Mouse (Mus musculus): Measurements from ENCODE around the gene Gm14085.
"Not testable (repeated sequence)": the region's sequence is repeated elsewhere in the genome, so short reads cannot be mapped to it uniquely, and the experiment has no call there.

Gm14085 gene

DNA sequence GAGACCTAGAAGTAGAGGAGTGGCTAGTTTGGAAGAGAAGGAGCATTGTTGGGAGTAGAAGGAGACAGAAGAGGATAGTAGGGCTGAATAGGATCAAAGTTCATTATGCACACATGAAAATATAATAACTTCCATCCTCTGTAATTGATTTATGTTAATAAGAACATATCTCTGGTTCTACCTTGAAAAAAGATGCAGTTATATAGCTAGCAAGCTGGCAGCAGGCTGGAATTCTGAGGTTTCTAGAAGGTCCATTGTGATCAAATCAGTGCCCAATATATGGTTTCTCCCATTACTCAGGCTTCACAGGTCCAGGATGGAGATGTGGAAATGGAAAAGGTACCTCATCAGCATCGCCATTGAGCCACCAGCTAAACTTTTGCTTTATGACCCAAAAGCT, at the start of gene Gm14085:
TSS of gene Gm14085 (plus strand) at position 301 of the 400 bp plus-strand sequence.
- no peak for DNase-seq

DNA sequence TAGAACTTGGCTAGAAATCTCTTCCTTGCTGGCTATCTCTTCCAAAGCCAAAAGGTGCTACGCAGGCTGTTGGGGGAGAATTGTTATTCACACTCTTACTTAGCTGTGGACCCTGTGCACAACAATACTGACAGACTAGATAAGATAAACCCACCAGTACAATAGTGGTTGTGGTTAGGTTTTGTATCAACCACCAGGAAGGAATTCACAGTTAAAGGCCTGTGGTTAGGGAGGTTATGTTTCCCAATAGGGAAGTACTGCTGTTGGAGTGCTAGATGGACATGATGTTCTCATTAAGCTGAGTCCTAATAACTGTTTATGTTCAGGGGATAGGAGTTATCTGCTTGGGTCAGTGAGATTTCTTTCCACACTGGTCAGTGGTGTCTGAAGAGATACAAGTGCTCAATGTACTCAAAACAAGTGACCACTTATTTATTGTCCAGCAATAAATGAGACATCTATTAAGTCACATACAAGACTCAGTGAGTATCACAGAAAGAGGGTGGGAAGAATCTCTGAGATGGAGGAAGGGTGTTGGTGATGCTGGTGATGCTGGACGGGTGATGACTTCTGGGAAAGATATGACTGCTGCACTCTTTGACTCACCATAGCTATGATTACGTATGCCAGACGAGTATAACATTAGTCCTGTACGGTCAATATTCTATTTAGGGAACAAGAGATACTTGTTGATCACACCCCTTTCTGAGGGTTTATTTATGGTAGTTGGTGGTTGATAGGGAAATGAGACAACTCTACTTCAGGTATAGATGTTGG, 45.8 kb upstream of the Gm14085 start:
- not testable (repeated sequence) for DNase-seq

DNA sequence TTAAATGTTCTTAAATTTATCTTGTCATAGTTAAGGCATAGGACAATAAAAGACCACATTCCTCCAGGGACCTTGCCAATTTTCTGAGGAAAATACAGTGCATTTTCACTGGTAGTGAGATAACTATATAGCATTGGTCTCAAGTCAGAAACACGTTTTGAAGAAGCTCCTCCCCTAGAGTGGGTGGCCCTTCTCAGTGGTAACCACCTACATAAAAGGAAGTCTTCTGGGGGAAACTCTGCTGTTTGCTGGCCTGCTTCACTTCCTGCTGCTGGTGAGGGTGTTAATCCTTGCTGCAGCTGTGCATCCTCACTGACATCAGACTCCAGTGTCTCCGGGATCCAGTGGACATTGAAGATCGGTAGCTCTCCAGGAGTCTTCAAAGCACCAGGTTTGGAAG, 44.2 kb upstream of the Gm14085 start:
- not testable (repeated sequence) for DNase-seq

DNA sequence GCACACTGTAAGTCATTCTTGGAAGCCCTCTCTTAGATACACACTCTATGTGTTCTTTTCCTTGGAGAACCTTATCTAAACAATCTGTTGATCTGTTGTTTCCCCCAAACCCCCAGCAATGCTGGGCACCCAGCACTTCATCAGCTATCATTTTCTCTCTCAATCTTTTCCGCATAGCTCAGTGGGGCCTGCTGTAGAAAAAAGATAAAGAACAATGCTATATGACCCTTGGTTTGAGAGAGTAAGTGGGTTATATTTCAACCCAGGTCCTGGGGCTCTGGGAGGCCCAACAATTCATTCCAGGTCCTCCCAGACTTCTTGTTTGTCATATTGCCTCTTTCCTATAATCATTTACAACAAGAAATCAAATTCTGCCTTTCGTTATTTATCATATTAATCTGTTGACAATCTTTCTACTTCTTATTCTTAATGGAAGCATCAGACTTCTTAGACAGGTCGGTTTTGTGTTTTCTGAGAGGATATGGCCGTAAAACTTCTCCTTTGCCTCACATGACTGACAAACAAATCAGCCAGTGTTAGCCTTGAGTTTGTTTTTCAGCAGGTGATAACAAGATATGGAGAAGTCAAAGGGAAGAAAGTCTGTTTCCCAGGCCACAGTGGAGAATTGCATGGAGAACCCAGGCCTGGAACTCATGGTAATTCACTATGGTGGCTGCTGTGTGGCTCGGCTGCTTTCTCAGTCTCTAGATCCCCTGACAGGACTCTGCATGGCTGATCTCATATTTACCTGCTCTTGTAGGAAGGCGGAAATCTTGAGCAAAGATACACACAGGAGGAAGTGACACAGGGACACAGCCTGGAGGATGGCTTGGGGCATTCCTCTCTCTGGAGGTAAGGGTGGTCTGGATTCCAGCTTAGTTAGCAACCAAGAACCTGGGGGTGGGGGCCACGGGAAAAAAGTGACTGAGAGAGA, 43.5 kb upstream of the Gm14085 start:
- DNase-seq, result no peak

DNA sequence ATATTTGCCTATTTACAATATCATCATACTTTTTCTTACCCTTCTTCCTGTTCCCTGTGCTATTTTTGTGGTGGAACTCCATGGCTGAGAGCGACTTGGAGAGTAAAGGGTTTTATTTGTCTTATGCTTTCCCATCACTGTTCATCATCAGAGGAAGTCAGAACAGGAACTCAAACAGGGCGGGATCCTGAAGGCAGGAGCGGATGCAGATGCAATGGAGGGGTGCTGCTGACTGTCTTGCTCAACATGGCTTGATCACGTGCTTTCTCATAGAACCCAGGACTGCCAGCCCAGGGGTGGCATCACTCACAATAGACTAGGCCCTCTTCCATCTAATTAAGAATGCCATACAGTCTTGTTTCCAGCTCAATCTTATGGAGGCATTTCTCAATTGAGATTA, 34.4 kb upstream of the Gm14085 start:
- DNase-seq, result no peak

DNA sequence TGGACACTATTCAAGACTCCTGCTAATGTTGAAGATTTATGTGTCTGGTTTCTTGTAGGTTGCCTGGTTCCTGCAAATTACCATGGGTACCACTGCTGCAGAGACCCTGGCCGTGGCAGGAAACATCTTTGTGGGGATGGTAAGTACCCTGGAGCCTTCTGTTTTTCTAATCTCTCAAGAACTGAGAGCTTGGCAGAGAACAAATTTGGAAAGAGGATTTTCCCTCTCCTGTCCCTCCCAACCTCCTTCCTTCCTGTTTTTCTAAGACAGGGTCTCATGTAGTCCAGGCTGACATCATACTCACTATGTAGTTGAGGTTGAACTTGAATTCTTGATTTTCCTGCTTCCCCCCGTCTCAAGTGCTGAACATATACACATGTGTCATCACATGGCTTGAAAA, 32.3 kb upstream of the Gm14085 start:
- DNase-seq, result no peak

DNA sequence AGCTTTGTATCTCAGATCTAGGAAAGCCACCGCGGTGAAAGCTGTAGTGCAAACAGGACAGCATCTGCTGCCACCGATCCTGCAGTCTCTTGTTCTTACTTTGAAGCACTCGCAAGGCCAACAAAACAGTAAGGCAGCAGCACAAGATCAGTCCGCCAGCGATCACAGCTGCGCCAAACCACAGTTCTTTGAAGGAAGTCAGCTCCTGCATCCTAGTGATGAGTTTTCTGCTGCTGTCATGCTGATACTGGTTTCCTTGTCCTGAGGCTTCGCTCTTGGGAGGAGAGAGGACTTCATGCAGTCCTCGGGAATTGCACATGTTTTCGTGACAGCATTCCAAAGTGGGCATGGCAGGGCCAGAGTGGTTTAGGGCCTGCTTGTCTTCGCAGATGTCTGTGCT, 17.8 kb upstream of the Gm14085 start:
- DNase-seq, result peak in 1 of 2 experiments; percentile 13

DNA sequence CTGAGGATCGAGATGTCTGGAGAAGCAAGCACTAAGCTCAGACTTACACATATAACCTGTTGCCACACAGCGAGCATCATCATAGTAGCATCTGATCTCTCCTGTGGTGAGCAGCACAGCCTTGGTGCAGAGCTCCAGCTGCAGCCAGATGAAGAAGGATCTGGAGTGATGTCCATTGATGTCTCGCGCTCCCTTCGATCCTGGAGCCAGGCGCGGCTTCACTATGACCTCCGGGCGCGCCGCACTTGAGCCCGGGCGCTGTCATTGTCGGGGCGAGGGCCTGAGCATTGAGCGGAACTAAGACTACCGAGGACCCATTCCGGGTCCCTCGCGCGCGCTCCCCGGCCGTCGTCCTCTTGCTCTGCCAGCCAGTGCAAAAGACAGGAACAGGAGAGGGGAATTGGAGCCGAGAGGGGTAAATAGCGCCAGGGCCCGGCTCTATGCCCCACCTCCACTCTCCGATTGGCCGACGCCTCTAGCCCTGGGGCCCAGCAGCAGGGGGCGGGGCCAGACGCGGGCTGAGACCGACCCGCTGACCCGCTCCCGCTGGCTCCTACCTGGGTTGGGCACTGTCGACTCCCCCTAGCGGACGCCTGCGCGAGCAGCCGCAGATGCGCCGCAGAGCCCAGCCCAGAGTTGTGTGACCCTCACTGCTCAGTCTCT, 17.3 kb upstream of the Gm14085 start:
- DNase-seq, result peak; percentile 95 to 97

DNA sequence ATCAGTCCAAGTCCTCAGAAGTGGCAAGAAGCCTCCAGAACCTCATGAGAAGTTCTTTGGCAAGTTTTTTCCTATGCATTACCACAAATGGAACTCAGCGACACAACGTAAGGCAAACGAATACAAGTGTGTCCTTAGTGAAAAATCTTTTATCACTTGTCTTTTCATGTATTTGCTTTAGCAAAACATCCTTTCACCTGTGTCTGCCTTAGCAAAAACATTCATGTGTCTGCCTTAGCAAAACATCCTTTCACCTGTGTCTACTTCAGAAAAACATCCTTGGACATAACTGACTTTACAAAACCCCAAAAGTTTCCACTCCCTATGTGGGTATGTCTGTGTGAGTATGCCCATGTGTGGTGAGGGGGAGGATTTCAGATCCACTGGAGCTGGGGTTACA, 15.5 kb upstream of the Gm14085 start:
- no peak for DNase-seq

DNA sequence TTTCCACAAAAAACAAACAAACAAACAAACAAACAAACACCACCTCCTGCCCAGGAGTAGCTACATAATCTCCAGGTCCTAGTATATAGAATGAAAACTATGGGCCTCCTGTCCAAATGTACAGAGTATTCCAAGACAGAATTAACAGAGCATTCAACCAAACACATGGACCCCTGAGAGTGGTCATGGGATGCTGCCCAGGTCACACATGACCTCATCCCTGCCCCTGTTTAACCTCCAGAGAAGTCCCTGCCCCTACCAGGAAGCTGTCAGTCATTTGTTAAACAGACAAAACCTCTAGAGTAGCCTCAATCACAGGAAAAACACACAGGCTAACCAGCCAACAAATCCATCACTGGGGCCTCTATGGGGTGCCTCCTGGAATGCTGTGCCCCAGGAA, 8.2 kb upstream of the Gm14085 start:
- no peak for DNase-seq

DNA sequence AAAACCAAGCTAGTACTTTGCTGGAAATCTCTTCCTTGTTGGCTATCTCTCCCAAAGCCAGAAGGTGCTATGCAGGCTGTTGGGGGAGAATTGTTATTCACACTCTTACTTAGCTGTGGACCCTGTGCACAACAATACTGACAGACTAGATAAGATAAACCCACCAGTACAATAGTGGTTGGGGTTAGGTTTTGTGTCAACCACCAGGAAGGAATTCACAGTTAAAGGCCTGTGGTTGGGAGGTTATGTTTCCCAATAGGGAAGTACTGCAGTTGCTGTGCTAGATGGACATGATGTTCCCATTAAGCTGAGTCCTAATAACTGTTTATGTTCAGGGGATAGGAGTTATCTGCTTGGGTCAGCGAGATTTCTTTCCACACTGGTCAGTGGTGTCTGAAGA, 954 bp upstream of the Gm14085 start:
- DNase-seq, result not testable (repeated sequence)

DNA sequence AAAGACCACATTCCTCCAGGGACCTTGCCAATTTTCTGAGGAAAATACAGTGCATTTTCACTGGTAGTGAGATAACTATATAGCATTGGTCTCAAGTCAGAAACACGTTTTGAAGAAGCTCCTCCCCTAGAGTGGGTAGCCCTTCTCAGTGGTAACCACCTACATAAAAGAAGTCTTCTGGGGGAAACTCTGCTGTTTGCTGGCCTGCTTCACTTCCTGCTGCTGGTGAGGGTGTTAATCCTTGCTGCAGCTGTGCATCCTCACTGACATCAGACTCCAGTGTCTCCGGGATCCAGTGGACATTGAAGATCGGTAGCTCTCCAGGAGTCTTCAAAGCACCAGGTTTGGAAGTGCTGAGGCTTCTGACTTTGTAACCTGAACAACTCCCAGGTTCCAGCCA, 913 bp downstream of the Gm14085 start:
- not testable (repeated sequence) for DNase-seq

DNA sequence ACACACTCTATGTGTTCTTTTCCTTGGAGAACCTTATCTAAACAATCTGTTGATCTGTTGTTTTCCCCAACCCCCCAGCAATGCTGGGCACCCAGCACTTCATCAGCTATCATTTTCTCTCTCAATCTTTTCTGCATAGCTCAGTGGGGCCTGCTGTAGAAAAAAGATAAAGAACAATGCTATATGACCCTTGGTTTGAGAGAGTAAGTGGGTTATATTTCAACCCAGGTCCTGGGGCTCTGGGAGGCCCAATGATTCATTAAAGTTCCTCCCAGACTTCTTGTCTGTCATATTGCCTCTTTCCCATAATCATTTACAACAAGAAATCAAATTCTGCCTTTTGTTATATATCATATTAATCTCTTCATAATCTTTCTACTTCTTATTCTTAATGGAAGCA, 1.4 kb downstream of the Gm14085 start:
- not testable (repeated sequence) for DNase-seq

DNA sequence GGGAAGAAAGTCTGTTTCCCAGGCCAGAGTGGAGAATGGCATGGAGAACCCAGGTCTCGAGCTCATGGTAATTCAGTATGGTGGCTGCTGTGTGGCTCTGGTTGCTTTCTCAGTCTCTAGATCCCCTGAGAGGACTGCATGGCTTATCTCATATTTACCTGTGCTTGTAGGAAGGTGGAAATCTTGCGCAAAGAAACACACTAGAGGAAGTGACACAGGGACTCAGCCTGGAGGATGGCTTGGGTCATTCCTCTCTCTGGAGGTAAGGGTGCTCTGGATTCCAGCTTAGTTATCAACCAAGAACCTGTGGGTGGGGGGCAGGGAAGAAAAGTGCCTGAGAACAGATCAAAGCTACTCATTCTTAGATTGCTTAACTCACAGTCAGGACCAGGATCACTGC, 1.9 kb downstream of the Gm14085 start:
- DNase-seq, result no peak

DNA sequence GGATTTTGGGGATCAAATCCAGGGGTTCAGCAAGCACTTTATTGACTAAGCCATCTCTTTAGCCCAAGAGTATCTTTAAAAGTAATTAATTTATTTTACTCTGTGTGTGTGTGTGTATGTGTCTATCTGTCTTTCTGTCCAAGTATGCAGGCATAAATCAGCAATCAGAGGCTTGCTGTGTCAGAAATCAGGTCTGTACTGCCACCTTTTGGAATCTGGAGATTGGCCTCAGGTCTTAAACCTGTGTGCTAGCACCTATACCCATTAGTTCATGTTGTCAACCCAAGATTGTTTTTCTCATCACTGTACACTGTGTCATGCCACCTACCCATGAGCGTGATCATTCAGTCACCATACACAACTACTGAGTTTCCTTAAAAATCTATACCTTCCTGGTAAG, 45.0 kb downstream of the Gm14085 start:
- not testable (repeated sequence) for DNase-seq

DNA sequence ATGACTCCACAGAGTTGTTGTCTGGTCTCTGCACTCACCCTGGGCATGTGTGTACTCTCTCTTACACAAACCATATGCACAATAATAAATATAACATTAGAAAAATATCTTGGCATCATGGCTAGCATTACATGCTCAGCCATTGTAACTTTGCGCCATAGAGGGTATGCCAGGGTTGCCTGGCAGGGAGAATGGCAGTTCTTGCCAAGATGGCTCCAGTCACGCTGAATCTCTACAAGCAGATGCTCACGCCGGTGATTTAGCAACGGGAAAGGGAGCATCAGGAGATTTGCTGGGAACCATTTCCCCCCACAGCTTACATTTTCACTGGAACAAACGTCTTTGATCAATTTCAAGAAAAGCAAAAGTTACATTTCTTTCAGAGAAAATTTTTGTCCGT, 46.5 kb downstream of the Gm14085 start:
- peak; percentile 84 to 87 for DNase-seq

DNA sequence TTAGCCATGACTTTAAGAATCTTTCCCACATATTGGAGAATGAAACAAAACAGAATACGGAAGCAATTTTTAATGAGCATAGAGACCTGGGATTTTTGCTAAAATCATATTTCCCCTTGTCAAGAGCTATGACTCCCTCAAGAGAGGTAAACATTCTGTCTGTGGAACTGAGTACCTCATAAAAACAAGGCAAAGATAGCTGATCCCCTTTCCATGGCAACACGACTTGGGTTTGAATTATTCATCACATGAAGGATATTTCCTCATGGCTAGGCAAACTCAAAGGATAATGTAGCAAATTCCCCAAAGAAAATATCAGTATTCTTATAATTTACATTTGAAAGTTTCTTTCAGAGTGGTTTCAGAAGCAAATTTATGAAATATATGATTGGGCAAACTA, 47.0 kb downstream of the Gm14085 start:
- DNase-seq, result peak in 1 of 2 experiments; percentile 11

DNA sequence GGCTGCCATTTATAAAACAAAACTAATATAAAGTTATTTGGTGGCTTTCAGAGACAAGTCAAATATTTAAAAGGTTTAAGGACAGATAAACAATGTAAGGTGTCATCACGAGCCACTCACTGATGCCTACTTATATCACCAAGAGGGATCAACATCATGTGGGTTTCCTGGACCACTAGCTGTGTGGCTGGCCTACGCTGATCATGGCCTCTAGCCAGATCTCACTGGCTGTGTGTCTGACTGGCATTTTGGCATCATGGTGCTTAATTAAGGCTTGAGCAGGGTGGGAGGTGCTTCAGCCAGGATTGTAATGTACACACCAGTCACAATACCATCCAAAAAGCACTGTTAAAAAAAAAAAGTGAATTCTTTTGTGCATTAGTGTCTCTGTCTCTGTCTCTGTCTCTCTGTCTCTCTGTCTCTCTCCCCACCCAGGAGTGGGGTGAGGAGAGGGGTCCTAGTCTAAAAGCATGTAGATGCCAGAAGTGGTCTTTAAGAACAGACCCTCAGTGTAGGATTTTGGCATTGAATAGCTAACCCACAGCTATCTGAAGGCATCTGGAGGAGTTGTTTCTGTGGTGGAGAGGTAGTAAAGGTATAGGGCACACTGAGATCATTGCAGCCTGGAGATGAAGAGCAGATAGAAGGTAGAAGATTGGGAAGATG, 47.5 kb downstream of the Gm14085 start:
- peak; percentile 75 to 86 for DNase-seq

DNA sequence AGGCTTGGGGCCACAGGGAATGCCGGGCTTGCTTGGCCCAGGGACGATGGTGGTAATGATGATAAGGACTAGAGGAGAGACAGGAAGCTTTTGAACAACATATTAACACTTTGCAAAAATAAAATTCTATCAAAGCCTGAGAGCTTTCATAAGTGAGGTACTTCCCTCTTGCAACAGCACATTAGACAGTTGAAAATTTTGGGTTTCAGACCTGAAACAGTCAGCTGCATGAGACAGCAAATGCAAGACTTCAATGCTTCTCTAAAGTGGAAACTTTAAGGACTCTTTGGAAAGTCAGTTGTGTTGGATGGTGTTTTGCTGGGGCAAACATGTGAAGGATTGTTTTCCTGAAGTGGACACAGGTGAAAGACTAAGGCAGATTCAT, 48.1 kb downstream of the Gm14085 start:
- DNase-seq, result no peak

DNA sequence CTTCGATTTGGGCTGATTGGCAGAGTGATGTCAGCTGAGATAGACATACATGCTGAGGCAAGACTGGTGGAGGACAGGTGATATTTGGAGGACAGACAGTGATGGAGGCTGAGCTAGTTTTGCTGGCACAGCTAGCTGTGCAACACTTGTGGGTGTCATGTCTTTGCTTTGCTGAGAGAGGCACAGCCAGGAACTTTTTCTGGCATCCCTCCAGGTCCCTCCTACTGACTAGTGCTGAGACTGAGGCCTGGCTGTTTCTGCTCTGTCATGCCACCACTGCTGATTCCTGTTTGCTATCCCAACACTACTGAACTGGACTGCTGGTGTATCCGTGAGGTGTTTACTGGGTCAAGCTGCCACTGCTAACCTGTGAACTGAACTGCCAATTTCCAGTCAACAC, 48.6 kb downstream of the Gm14085 start:
- DNase-seq, result peak; percentile 41 to 47

DNA sequence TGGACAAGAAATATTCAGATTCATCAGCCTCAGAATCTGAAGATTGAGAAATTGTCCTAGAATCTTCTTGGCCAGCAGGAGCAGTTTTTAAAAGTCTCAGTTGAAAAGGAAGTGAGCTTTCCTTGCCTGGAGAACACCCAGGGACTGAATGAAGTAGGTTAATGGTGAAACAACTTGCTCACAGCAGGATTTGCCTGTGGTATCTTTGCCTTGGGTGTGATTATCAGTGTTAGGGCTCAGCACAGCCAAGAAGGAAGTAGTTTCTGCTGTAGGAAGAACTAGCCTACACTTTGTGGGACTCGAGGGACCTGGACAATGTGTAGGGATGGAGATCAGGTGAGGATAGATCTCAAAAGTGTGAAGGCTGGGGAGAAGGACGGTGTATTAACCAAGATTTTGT, 49.9 kb downstream of the Gm14085 start:
- DNase-seq, result no peak

DNA sequence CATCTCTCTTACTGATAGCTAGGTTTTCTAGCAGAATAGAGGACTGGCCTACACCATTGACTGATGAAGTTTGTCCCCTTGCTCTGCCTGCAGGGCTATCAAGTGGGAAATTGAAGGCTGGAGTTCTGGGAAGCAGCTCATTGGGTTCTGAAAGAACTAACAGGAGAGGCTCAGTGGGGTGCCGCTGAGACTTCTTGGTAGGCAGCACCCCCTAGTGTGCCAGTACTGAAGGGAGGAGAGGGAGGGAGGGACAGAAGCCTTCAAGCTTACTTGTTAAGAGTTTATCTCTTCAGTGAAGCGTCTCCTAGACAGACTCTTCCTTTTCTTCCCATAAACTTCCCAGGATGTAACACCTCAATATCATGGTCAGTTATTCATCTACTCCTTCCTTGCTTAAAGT, 73.6 kb downstream of the Gm14085 start:
- DNase-seq, result peak; percentile 69 to 71

DNA sequence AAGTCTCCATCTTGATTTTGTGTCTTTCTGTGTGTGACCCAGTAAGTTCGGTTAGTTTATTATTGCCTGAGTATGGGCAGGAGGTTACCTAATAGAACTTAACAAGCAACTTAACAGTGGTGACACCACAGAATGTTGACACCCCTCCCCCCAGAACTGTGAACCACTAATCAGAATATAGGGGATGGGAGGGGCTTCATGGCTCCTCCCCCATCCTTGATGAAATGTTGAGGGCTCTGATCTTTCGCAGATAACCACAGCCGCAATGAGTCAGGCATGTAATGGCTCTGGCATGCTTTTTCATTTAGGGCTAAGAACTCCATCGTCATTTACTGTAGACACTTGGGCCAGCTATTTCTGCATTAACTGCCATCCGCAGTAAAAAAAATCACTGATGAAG, 76.5 kb downstream of the Gm14085 start:
- DNase-seq, result no peak
